Mouse (Mus musculus) thymus, adult 18-20 months (tissue): ENCODE data around the gene Cacna1c.
"Not testable (repeated sequence)": the region's sequence is repeated elsewhere in the genome, so short reads cannot be mapped to it uniquely, and the experiment has no call there.

ENCODE experiments used
- DNase-seq, 2 experiments: peaks; one replicate each; pipeline ENCODE4 v3.0.0; 2022; ENCODE audit warnings: mixed read lengths in 2 of 2

The Cacna1c gene

GRCm38 (mm10) chr6:118643541-118643940, 552.7 kb downstream of the Cacna1c start:
- DNase-seq = no peak

- no peak for DNase-seq
Measured at GRCm38 (mm10) chr6:118641671-118642325, 554.4 kb downstream of the Cacna1c start.

GRCm38 (mm10) chr6:118639816-118640215, 556.4 kb downstream of the Cacna1c start:
- no peak for DNase-seq

- no peak for DNase-seq
Measured at GRCm38 (mm10) chr6:118638911-118639310, 557.3 kb downstream of the Cacna1c start.

GRCm38 (mm10) chr6:118632491-118632890, 563.7 kb downstream of the Cacna1c start:
- DNase-seq = no peak

- no peak for DNase-seq
Measured at GRCm38 (mm10) chr6:118630006-118630405, 566.2 kb downstream of the Cacna1c start.

GRCm38 (mm10) chr6:118626246-118626645, 570.0 kb downstream of the Cacna1c start:
- no peak for DNase-seq

GRCm38 (mm10) chr6:118623609-118624008, 572.6 kb downstream of the Cacna1c start:
- DNase-seq = no peak

- DNase-seq = no peak
Measured at GRCm38 (mm10) chr6:118621866-118622265, 574.4 kb downstream of the Cacna1c start.

GRCm38 (mm10) chr6:118621406-118621805, 574.8 kb downstream of the Cacna1c start:
- no peak for DNase-seq

- no peak for DNase-seq
Measured at GRCm38 (mm10) chr6:118608906-118609305, 587.3 kb downstream of the Cacna1c start.

GRCm38 (mm10) chr6:118605974-118606373, 590.2 kb downstream of the Cacna1c start:
- DNase-seq = no peak

GRCm38 (mm10) chr6:118603825-118604224, 592.4 kb downstream of the Cacna1c start:
- no peak for DNase-seq

GRCm38 (mm10) chr6:118595681-118596055, 600.5 kb downstream of the Cacna1c start:
- DNase-seq = no peak

- no peak for DNase-seq
Measured at GRCm38 (mm10) chr6:118594833-118595680, 601.2 kb downstream of the Cacna1c start.

GRCm38 (mm10) chr6:118594070-118594469, 602.1 kb downstream of the Cacna1c start:
- no peak for DNase-seq

- no peak for DNase-seq
Measured at GRCm38 (mm10) chr6:118593377-118594061, 602.7 kb downstream of the Cacna1c start.

- DNase-seq = no peak
Measured at GRCm38 (mm10) chr6:118592662-118593376, 603.4 kb downstream of the Cacna1c start.

GRCm38 (mm10) chr6:118578741-118579140, 617.5 kb downstream of the Cacna1c start:
- not testable (repeated sequence) for DNase-seq

- no peak for DNase-seq
Measured at GRCm38 (mm10) chr6:118574351-118574750, 621.9 kb downstream of the Cacna1c start.

GRCm38 (mm10) chr6:118567816-118568215, 628.4 kb downstream of the Cacna1c start:
- DNase-seq = no peak

GRCm38 (mm10) chr6:118561745-118562609, 634.2 kb downstream of the Cacna1c start, which contains the start of gene Ankrd26:
Ankrd26 (minus strand) TSS chr6:118562226.
- DNase-seq = peak; percentile 86 to 90
